Mouse (Mus musculus) intestine, embryonic 15.5 days (tissue): ENCODE results near the gene Gaa. TPM values are rescaled to one million over a fixed set of nuclear protein-coding genes. Genes with fewer than 3 reads are reported as not detected.

ENCODE experiments used
- ATAC-seq: fragments of 200-750 bp; cut with Nextera tagmentation; 2 replicates; pipeline ENCODE4 v1.8.0; 2017; ENCODE audit warnings: moderate TSS enrichment, moderate library complexity
- H3K27ac ChIP-seq: fragments of 300-500 bp; sonication (generic); 2 replicates; pipeline ENCODE4 v1.5.1; 2015; ENCODE audit warnings: mild to moderate bottlenecking, inconsistent platforms
- H3K27me3 ChIP-seq: fragments of 300-500 bp; sonication (generic); replicated peaks from 2 replicates; pipeline ENCODE4 v1.6.1; 2015; ENCODE audit warnings: inconsistent platforms
- H3K36me3 ChIP-seq: fragments of 300-500 bp; sonication (generic); 2 replicates; pipeline ENCODE4 v1.6.1; 2015; ENCODE audit warnings: inconsistent platforms
- H3K4me1 ChIP-seq: fragments of 300-500 bp; sonication (generic); replicated peaks from 2 replicates; pipeline ENCODE4 v1.6.1; 2015; ENCODE audit warnings: inconsistent platforms
- H3K4me2 ChIP-seq: fragments of 300-500 bp; sonication (generic); replicated peaks from 2 replicates; pipeline ENCODE4 v1.6.1; 2015; ENCODE audit warnings: mild to moderate bottlenecking, inconsistent platforms
- H3K4me3 ChIP-seq: fragments of 300-500 bp; sonication (generic); replicated peaks from 2 replicates; pipeline ENCODE4 v1.5.1; 2015; ENCODE audit warnings: inconsistent platforms
- H3K9ac ChIP-seq: fragments of 300-500 bp; sonication (generic); 2 replicates; pipeline ENCODE4 v1.6.1; 2015; ENCODE audit warnings: inconsistent platforms
- H3K9me3 ChIP-seq: fragments of 300-500 bp; sonication (generic); 2 replicates; pipeline ENCODE4 v1.6.1; 2016; ENCODE audit warnings: inconsistent platforms
- WGBS: fragments of 180-500 bp; shearing (Covaris S2); methylation state at CpG from one replicate; pipeline ENCODE4 v1.1.7; 2015; 5-methylcytosine and 5-hydroxymethylcytosine counted together
- polyA plus RNA-seq: library from polyadenylated mRNA; unstranded; fragments of >200 nt; fragmentation: Nextera tagmentation; extraction: Ambion mirVana; gene quantifications from 2 replicates; pipeline ENCODE4 v1.2.1, GENCODE M21; 2015

The Gaa gene
- 66.3 and 69.1 TPM in 2 replicates for polyA plus RNA-seq

GRCm38 (mm10) chr11:119267768-119268556 lies at the start of gene Gaa:
Gene Gaa (plus strand): TSS chr11:119267887.
- Histone ChIP-seq H3K9me3 (no peaks in the 10 kb centered on the region), H3K9ac (peak within 1 kb of the TSS; percentile 83), H3K27me3 (no peaks in the 10 kb centered on the region), H3K27ac (peak within 1 kb of the TSS; percentile 64; the same call in 1 of the 2 replicates), H3K36me3 (peaks cover 4% of the 10 kb centered on the region; the same call in 1 of the 2 replicates), H3K4me1 (peaks cover 13% of the 10 kb centered on the region; the same call in 1 of the 2 replicates), H3K4me2 (peak within 1 kb of the TSS; percentile 90), H3K4me3 (peak within 1 kb of the TSS; percentile 72)
- WGBS = 2% methylated on average over 52 of the region's 52 CpGs
- ATAC-seq = peak; percentile 92

GRCm38 (mm10) chr11:119219816-119220465 lies 47.7 kb upstream of the Gaa start:
- ATAC-seq = no peak
- WGBS = 31% methylated on average over 17 of the region's 17 CpGs
- no peak overlapping the region for H3K4me3 ChIP-seq
- 0 out of 2 replicates have a peak overlapping the region, but pooled peaks have one; percentile 22 for H3K27ac ChIP-seq
- peaks cover 48% of the 10 kb centered on the region for H3K4me1 ChIP-seq
- no peaks in the 10 kb centered on the region for H3K9me3 ChIP-seq
- 0 out of 2 replicates have a peak overlapping the region, but pooled peaks have one; percentile 10 for H3K9ac ChIP-seq
- no peaks in the 10 kb centered on the region for H3K36me3 ChIP-seq
- peak overlapping the region; percentile 26; the same call in 1 of the 2 replicates for H3K4me2 ChIP-seq
- H3K27me3 ChIP-seq = no peaks in the 10 kb centered on the region

GRCm38 (mm10) chr11:119221812-119222510 lies 45.7 kb upstream of the Gaa start:
- Histone ChIP-seq H3K4me1 (peaks cover 36% of the 10 kb centered on the region), H3K4me3 (no peak overlapping the region), H3K9me3 (no peaks in the 10 kb centered on the region), H3K4me2 (no peak overlapping the region), H3K36me3 (no peaks in the 10 kb centered on the region), H3K27me3 (no peaks in the 10 kb centered on the region), H3K27ac (no peak overlapping the region), H3K9ac (no peak overlapping the region)
- 51% methylated on average over 10 of the region's 11 CpGs for WGBS
- ATAC-seq = no peak

GRCm38 (mm10) chr11:119223124-119223890 lies 44.4 kb upstream of the Gaa start:
- no peak overlapping the region for H3K4me3 ChIP-seq
- H3K27ac ChIP-seq = peak overlapping the region; percentile 66
- H3K9me3 ChIP-seq = no peaks in the 10 kb centered on the region
- H3K4me1 ChIP-seq = peaks cover 33% of the 10 kb centered on the region
- no peak overlapping the region for H3K4me2 ChIP-seq
- WGBS = 76% methylated on average over 20 of the region's 20 CpGs
- H3K27me3 ChIP-seq = no peaks in the 10 kb centered on the region
- no peak overlapping the region for H3K9ac ChIP-seq
- H3K36me3 ChIP-seq = no peaks in the 10 kb centered on the region
- ATAC-seq = no peak

- no peak overlapping the region for H3K9ac ChIP-seq
- no peak overlapping the region for H3K4me2 ChIP-seq
- H3K9me3 ChIP-seq = no peaks in the 10 kb centered on the region
- ATAC-seq = no peak
- H3K36me3 ChIP-seq = no peaks in the 10 kb centered on the region
- no peak overlapping the region for H3K4me3 ChIP-seq
- H3K4me1 ChIP-seq = peaks cover 37% of the 10 kb centered on the region
- 94% methylated on average over 6 of the region's 6 CpGs for WGBS
- 0 out of 2 replicates have a peak, but pooled peaks cover 2% of the 10 kb centered on the region for H3K27me3 ChIP-seq
- no peak overlapping the region for H3K27ac ChIP-seq
Measured at GRCm38 (mm10) chr11:119224926-119225325, 42.8 kb upstream of the Gaa start.

- Histone ChIP-seq H3K4me1 (peaks cover 32% of the 10 kb centered on the region), H3K4me2 (no peak overlapping the region), H3K27me3 (0 out of 2 replicates have a peak, but pooled peaks cover 2% of the 10 kb centered on the region), H3K9ac (no peak overlapping the region), H3K27ac (no peak overlapping the region), H3K4me3 (no peak overlapping the region), H3K36me3 (no peaks in the 10 kb centered on the region), H3K9me3 (no peaks in the 10 kb centered on the region)
- no peak for ATAC-seq
- WGBS = 73% methylated on average over 9 of the region's 9 CpGs
Measured at GRCm38 (mm10) chr11:119225634-119226033, 42.1 kb upstream of the Gaa start.

GRCm38 (mm10) chr11:119227591-119227990 lies 40.1 kb upstream of the Gaa start:
- Histone ChIP-seq H3K27ac (0 out of 2 replicates have a peak overlapping the region, but pooled peaks have one; percentile 32), H3K4me1 (peaks cover 26% of the 10 kb centered on the region), H3K9ac (peak overlapping the region; percentile 73), H3K9me3 (no peaks in the 10 kb centered on the region), H3K4me3 (peak overlapping the region; percentile 77), H3K4me2 (peak overlapping the region; percentile 99), H3K36me3 (no peaks in the 10 kb centered on the region), H3K27me3 (0 out of 2 replicates have a peak, but pooled peaks cover 2% of the 10 kb centered on the region)
- ATAC-seq = no peak
- under 1% methylated on average over 12 of the region's 12 CpGs for WGBS

GRCm38 (mm10) chr11:119228091-119228781 lies 39.5 kb upstream of the Gaa start, which contains the start of the genes Tbc1d16 and Ccdc40:
Gene Tbc1d16 (minus strand): TSS chr11:119228499.
Gene Ccdc40 (plus strand): TSS chr11:119228572.
- no peaks in the 10 kb centered on the region for H3K9me3 ChIP-seq
- H3K9ac ChIP-seq = peak within 1 kb of the TSS; percentile 73
- peak within 1 kb of the TSS; percentile 32; the same call in 1 of the 2 replicates for H3K27ac ChIP-seq
- H3K4me1 ChIP-seq = peaks cover 22% of the 10 kb centered on the region
- H3K4me2 ChIP-seq = peak within 1 kb of the TSS; percentile 99
- peak within 1 kb of the TSS; percentile 77 for H3K4me3 ChIP-seq
- under 1% methylated on average over 58 of the region's 66 CpGs for WGBS
- ATAC-seq = peak; percentile 96
- no peaks in the 10 kb centered on the region for H3K36me3 ChIP-seq
- 0 out of 2 replicates have a peak, but pooled peaks cover 2% of the 10 kb centered on the region for H3K27me3 ChIP-seq

- peak; percentile 82 for ATAC-seq
- no peaks in the 10 kb centered on the region for H3K36me3 ChIP-seq
- 0 out of 2 replicates have a peak, but pooled peaks cover 2% of the 10 kb centered on the region for H3K27me3 ChIP-seq
- H3K9ac ChIP-seq = peak overlapping the region; percentile 73; the same call in 1 of the 2 replicates
- 2% methylated on average over 34 of the region's 34 CpGs for WGBS
- H3K4me1 ChIP-seq = peaks cover 16% of the 10 kb centered on the region
- H3K9me3 ChIP-seq = no peaks in the 10 kb centered on the region
- peak overlapping the region; percentile 77 for H3K4me3 ChIP-seq
- 0 out of 2 replicates have a peak overlapping the region, but pooled peaks have one; percentile 32 for H3K27ac ChIP-seq
- H3K4me2 ChIP-seq = peak overlapping the region; percentile 99
Measured at GRCm38 (mm10) chr11:119228846-119229626, 38.7 kb upstream of the Gaa start.

GRCm38 (mm10) chr11:119234770-119235169 lies 32.9 kb upstream of the Gaa start:
- Histone ChIP-seq H3K4me3 (no peak overlapping the region), H3K9me3 (no peaks in the 10 kb centered on the region), H3K36me3 (no peaks in the 10 kb centered on the region), H3K27me3 (no peaks in the 10 kb centered on the region), H3K4me2 (no peak overlapping the region), H3K9ac (no peak overlapping the region), H3K27ac (no peak overlapping the region), H3K4me1 (0 out of 2 replicates have a peak, but pooled peaks cover 9% of the 10 kb centered on the region)
- 92% methylated on average over 10 of the region's 10 CpGs for WGBS
- no peak for ATAC-seq
